Mouse (Mus musculus) heart, postnatal 0 days (tissue): Measurements from ENCODE around the gene F830045P16Rik. TPM values are rescaled to one million over a fixed set of nuclear protein-coding genes. Genes with fewer than 3 reads are reported as not detected.

ENCODE experiments used
- ATAC-seq: fragments of 200-750 bp; cut with Nextera tagmentation; 2 replicates; pipeline ENCODE4 v1.8.0; 2017; ENCODE audit warnings: low read depth, moderate number of reproducible peaks, moderate library complexity; ENCODE audit not compliant: insufficient read depth
- DNase-seq: peaks from one replicate; pipeline ENCODE4 v3.0.0-alpha.2; 2016; ENCODE audit warnings: low spot score
- H3K27ac ChIP-seq: fragments of 300-500 bp; sonication (generic); 2 replicates; pipeline ENCODE4 v1.5.1; 2014; ENCODE audit warnings: low read depth, mild to moderate bottlenecking
- H3K27me3 ChIP-seq: fragments of 300-500 bp; sonication (generic); 2 replicates; pipeline ENCODE4 v1.6.1; 2014; ENCODE audit warnings: low read length, mixed read lengths; ENCODE audit not compliant: control insufficient read depth, insufficient read depth
- H3K36me3 ChIP-seq: fragments of 300-500 bp; sonication (generic); replicated peaks from 2 replicates; pipeline ENCODE4 v1.6.1; 2014; ENCODE audit warnings: low read length, mixed read lengths; ENCODE audit not compliant: control insufficient read depth, insufficient read depth
- H3K4me1 ChIP-seq: fragments of 300-500 bp; sonication (generic); 2 replicates; pipeline ENCODE4 v1.6.1; 2014; ENCODE audit warnings: antibody characterized with exemption; ENCODE audit not compliant: control insufficient read depth, insufficient read depth
- H3K4me2 ChIP-seq: fragments of 300-500 bp; sonication (generic); 2 replicates; pipeline ENCODE4 v1.6.1; 2014; ENCODE audit warnings: low read depth, mild to moderate bottlenecking, low read length, moderate library complexity
- H3K4me3 ChIP-seq: fragments of 300-500 bp; sonication (generic); 2 replicates; pipeline ENCODE4 v1.5.1; 2014; ENCODE audit warnings: low read depth, low read length
- H3K9ac ChIP-seq: fragments of 300-500 bp; sonication (generic); replicated peaks from 2 replicates; pipeline ENCODE4 v1.6.1; 2014; ENCODE audit warnings: low read depth, low read length, mixed read lengths
- H3K9me3 ChIP-seq: fragments of 300-500 bp; sonication (generic); replicated peaks from 2 replicates; pipeline ENCODE4 v1.6.1; 2016; ENCODE audit warnings: low read length; ENCODE audit not compliant: control insufficient read depth
- CTCF ChIP-seq: IDR thresholded peaks from 2 replicates; pipeline ENCODE4 v1.5.1; 2016; ENCODE audit warnings: antibody characterized with exemption, control low read depth, low read depth
- EP300 ChIP-seq: IDR thresholded peaks from 2 replicates; pipeline ENCODE4 v1.6.1; 2016; ENCODE audit warnings: antibody characterized with exemption, low read depth
- WGBS: fragments of 180-500 bp; shearing (Covaris S2); extraction: QIAGEN DNeasy Blood & Tissue Kit; methylation state at CpG from one replicate; pipeline ENCODE4 v1.1.7; 2014; 5-methylcytosine and 5-hydroxymethylcytosine counted together
- polyA plus RNA-seq: library from polyadenylated mRNA; unstranded; fragments of >200 nt; fragmentation: Nextera tagmentation; extraction: Ambion mirVana; gene quantifications from 2 replicates; pipeline ENCODE4 v1.2.1, GENCODE M21; 2015
- total RNA-seq: library from RNA; depleted of rRNA; stranded (reverse); fragments of >200 nt; gene quantifications from 2 replicates; pipeline ENCODE4 v1.2.3, GENCODE M21; 2014; ENCODE audit warnings: low replicate concordance

F830045P16Rik gene
- total and polyA plus RNA-seq, 2 experiments from 2014 or later = not detected

DNA sequence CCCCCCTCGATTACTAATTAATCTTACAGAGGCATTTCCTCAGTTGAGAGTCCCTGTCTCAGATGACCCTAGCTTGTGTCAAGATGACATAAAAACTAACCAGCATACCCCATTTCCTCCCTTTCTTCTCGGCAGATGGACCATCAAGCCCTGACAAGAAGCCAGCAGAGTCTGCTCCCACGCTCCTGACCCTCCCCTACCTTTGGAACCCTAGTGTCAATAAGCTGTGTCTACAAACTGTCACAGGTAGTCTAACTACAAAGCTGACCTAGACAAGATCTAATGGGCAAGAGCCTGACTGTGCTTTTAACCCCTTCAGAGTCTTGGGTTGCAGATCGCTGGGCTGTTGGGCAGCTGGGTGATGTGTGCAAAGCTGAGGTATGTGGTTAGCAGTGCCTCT is 10.1 kb downstream of the F830045P16Rik start:
- Histone ChIP-seq H3K36me3 (no peaks in the 10 kb centered on the region), H3K9me3 (no peaks in the 10 kb centered on the region), H3K4me1 (peaks cover 9% of the 10 kb centered on the region), H3K27ac (no peak overlapping the region), H3K4me2 (no peak overlapping the region), H3K4me3 (no peak overlapping the region), H3K9ac (no peak overlapping the region), H3K27me3 (no peaks in the 10 kb centered on the region)
- DNase-seq = no peak
- TF ChIP-seq CTCF = no peak
- ATAC-seq = no peak
- 66% methylated on average over 4 of the region's 4 CpGs for WGBS

DNA sequence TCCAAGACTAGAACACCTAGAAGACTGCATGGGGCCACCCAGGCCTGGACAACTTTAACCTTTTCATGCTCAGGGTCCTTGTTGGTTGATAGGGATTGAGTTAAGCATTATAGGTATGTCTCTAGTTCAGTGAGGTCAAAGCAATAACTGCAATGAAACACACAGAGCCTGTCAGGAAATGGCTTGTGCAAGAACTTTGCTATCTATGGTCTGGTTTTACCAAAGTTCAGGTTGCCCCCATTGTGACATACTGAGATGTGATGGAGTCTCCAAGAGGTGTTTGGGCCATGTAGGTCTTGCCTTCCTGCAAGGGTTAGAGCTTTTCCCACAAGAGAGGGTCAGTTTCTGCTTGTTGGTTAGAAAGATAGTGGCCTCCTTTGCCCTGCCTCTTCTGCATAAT is 10.8 kb downstream of the F830045P16Rik start:
- no peak overlapping the region for H3K9ac ChIP-seq
- H3K27ac ChIP-seq = no peak overlapping the region
- H3K27me3 ChIP-seq = no peaks in the 10 kb centered on the region
- no peak for ATAC-seq
- TF ChIP-seq EP300 (no peak), CTCF (no peak)
- peaks cover 9% of the 10 kb centered on the region for H3K4me1 ChIP-seq
- no peak overlapping the region for H3K4me3 ChIP-seq
- no peaks in the 10 kb centered on the region for H3K36me3 ChIP-seq
- no peaks in the 10 kb centered on the region for H3K9me3 ChIP-seq
- DNase-seq = no peak
- no peak overlapping the region for H3K4me2 ChIP-seq

DNA sequence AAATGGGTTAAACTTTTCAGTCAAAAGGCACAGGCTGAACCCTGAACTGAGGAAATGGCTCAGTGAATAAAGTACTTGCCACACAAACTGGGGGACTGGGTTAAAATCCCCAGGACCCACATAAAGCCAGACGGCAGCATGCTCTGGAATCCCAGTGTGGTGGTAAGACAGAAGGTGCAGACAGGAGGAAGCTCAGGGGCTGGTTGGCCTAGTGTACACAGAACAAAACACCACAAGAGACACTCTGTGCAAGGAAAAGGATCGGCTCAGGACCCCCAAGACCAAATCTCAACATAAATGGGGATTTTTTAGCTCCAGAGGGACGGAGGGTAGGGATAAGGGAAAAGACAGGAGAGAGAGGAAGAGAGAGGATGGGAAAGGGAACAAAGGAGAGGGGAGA is 17.9 kb downstream of the F830045P16Rik start:
- DNase-seq (no peak), ATAC-seq (no peak)
- no peak overlapping the region for H3K9ac ChIP-seq
- H3K36me3 ChIP-seq = no peaks in the 10 kb centered on the region
- peaks cover 9% of the 10 kb centered on the region for H3K4me1 ChIP-seq
- no peaks in the 10 kb centered on the region for H3K27me3 ChIP-seq
- no peak overlapping the region for H3K27ac ChIP-seq
- no peak overlapping the region for H3K4me2 ChIP-seq
- TF ChIP-seq CTCF = no peak
- TF ChIP-seq EP300 = no peak
- WGBS = 70% methylated on average over 3 of the region's 3 CpGs
- H3K4me3 ChIP-seq = no peak overlapping the region
- H3K9me3 ChIP-seq = no peaks in the 10 kb centered on the region

DNA sequence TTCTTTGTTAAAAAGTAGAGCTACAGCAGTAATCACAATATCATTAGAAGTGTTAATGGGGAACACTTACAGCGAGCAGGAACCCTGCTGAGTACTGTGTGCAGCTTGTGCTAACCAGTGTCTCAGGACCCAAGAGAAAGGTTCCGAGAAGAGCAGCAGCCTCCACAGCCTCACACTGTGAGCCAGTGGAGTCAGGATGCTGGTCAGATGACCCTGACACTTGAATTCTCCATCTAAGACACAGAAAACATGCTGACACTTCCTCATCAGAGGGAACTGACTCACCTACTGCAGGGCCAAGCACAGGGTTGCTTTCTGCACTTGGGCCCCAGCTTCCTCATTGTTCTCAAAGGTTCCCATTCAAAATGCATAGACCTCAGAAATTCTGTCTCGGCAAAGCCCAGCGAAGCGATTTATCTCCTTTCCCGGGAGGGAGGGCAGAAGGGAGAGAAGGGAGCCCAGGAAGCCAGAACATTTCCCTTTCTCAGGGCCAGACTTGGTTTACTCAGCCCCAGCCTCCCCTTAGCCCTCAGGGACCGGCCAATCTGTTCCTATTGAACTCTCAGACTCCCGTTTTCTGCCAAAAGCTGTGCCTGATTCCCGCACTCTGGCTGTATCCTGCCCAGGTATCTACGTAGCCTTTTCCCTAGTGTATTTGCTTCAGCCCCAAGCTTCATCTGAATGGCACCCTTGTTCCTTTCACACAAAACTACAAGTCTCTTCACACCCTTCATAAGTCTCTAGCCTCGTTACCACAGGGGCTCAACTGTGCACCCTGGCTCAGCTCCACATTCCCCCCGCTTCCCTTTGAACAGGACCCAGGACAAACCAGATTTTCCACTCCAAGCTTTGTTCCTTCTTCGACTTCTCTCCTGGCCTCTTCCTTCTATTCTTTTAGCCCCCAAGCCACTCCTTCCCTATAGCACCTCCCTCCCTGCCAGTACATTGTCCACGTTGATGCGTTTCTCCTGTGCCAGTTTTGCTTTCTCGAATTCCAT is 21.2 kb downstream of the F830045P16Rik start:
- ATAC-seq = no peak
- H3K27ac ChIP-seq = 0 out of 2 replicates have a peak overlapping the region, but pooled peaks have one; percentile 13
- WGBS = 65% methylated on average over 16 of the region's 16 CpGs

DNA sequence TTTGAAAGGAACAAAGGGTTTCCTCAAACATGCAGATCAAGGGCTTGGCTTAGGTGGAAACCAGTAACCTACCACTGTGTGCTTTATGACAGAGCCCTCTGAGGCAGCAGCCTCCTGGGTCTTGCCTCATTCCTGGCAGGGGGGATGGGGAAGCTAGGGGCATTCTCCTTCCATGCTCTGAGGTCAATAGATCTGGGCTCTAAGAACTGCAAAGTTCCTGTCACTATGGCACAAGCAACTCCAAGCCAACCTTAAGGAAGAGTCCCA is 22.1 kb downstream of the F830045P16Rik start:
- H3K9me3 ChIP-seq = no peaks in the 10 kb centered on the region
- TF ChIP-seq CTCF (no peak), EP300 (no peak)
- no peaks in the 10 kb centered on the region for H3K27me3 ChIP-seq
- DNase-seq = no peak
- no peak overlapping the region for H3K4me3 ChIP-seq
- H3K27ac ChIP-seq = no peak overlapping the region
- peaks cover 19% of the 10 kb centered on the region for H3K4me1 ChIP-seq
- ATAC-seq = no peak
- no peaks in the 10 kb centered on the region for H3K36me3 ChIP-seq
- no peak overlapping the region for H3K4me2 ChIP-seq
- no peak overlapping the region for H3K9ac ChIP-seq

More for the DNA sequence above, 21.2 kb downstream of the F830045P16Rik start:
- no peaks in the 10 kb centered on the region for H3K9me3 ChIP-seq
- no peaks in the 10 kb centered on the region for H3K27me3 ChIP-seq
- H3K4me3 ChIP-seq = no peak overlapping the region
- TF ChIP-seq CTCF (no peak), EP300 (no peak)
- DNase-seq = no peak
- no peaks in the 10 kb centered on the region for H3K36me3 ChIP-seq
- no peak overlapping the region for H3K9ac ChIP-seq
- H3K4me1 ChIP-seq = peaks cover 19% of the 10 kb centered on the region
- no peak overlapping the region for H3K4me2 ChIP-seq
